Mouse (Mus musculus): ENCODE data around the gene Uso1.

Uso1 gene

GRCm38 (mm10) chr5:92137239-92138046 is at the start of gene Uso1:
TSS of gene Uso1 (plus strand) at chr5:92137938.
- DNase-seq (ENCODE audit: low spot score in 2 of 2), result peak; percentile 99

DNA sequence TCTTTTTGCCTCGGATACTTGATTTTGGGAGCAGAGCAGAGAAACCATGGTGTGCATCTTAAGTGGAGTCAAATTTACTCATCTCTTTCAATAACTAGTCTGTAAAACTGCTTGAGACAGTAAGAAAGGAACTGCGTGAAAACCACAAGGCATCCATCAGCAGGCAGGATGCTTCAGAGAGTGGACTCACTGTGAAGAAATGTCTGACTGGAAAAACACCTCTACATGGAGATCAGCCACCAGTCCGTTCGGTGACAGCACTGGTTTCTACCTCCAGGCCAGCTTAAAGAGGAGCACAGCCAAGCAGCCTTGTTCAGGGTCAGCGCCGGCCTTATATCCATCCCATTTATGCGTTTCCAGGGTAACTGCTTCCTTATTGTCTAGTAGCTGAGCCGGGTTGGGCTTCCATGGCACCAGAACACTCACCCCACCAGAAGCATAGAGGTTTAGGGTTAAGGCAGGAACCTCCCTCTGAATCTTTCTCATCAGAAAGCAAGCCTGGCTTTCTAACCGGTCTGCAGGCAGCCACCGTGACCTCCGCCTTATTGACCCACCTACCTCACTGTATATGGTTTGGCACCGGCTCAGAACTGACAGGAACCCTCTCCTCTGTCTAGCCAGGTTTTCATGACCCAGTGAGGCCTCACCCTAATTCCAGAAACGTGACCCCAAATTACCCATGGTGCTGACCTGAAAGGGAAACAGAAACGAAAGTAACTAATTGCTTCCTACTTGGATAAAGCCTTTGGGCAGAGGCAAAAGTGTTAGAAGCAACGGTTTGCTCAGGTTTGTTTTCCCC is 44.3 kb upstream of the Uso1 start:
- no peak for DNase-seq (ENCODE audit: low spot score in 2 of 2)

GRCm38 (mm10) chr5:92094062-92094415 is 43.7 kb upstream of the Uso1 start:
- no peak for DNase-seq (ENCODE audit: low spot score in 2 of 2)

GRCm38 (mm10) chr5:92096786-92097185 is 41.0 kb upstream of the Uso1 start:
- DNase-seq (ENCODE audit: low spot score in 2 of 2), result no peak

- no peak for DNase-seq (ENCODE audit: low spot score in 2 of 2)
Measured at GRCm38 (mm10) chr5:92097779-92098178, 40.0 kb upstream of the Uso1 start.

DNA sequence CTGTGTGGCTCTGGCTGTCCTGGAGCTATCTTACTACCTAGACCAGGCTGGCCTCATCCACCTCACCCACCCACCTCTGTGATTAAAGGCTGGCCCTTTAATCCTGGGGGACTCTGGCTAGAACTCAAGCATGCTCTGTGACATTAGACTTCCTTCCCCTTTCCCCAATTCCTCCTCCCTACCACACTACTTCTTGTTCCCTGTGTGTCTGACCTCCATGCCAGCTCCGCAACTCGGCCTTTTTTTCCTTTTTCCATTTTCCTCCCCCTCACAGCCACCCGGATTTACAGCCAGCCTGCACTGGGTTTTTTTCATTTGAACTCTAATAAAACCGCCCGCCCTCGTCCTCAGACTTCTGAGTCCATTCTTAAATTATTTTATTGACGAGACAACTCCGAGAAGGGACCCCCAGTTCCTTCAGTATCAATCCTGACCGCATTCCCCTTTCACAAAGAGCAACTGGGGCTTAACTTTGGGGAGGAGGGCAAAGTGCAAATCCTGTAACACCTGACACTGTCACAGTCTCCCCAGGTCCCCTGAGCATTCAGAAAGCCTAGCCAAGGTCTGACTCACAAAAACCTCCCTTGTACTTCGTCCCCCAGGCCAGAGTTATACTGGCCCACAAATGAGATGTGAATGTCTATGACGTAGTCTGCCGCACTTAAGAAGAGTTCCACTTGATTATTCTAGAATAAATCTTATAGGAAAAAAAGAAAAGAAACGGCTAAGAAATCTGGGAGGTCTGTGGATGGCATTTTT is 39.2 kb upstream of the Uso1 start:
- DNase-seq (ENCODE audit: low spot score in 2 of 2), result no peak

DNA sequence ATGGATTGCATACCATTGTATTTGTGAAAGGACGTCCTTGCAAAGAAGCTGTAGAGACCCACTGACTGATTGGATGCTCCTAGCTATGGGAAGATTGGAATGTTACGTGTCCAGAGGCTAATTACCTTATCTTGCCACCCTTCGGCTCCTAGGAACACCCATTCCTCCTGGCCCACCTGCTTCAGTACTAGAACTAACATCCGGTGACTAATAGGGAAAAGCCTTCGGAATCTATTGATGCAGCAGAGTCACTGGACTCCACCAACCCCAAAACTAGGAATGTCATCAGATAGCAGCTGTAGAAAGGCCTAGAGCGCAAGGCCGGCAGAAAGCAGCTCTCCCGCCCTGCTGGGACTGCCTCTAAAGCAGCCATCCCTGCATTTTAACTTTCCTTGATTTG is 36.1 kb upstream of the Uso1 start:
- DNase-seq (ENCODE audit: low spot score in 2 of 2), result no peak

- no peak for DNase-seq (ENCODE audit: low spot score in 2 of 2)
Measured at GRCm38 (mm10) chr5:92103062-92103461, 34.7 kb upstream of the Uso1 start.

DNA sequence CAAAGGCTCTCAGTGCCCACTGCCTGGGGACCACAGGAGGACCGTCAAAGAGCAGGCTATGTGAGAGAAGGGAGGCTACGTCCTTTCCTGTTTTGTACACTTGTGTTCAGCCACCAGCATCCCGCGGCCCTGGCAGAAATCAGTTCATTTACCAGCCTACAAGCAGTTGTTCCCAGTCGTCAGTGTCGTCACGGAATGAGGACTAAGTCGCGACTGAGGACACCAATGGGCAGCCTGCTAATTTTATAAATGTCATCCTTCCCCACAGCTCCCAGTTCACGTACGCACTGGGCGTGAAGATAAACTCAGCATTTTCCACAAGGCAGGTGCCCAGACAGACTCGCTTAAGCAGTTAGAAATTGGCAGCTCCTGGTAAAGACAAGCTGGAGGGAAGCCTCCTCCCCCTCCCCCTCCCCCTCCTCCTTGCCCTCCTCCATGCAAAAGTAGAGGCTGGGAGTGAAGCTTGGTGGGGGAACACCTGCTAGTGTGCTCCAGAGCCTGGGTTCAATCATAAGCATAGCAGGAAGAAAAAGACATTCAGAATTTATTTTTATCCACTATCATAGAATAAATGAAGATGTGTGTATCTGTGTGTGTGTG is 33.8 kb upstream of the Uso1 start:
- DNase-seq (ENCODE audit: low spot score in 2 of 2), result no peak

DNA sequence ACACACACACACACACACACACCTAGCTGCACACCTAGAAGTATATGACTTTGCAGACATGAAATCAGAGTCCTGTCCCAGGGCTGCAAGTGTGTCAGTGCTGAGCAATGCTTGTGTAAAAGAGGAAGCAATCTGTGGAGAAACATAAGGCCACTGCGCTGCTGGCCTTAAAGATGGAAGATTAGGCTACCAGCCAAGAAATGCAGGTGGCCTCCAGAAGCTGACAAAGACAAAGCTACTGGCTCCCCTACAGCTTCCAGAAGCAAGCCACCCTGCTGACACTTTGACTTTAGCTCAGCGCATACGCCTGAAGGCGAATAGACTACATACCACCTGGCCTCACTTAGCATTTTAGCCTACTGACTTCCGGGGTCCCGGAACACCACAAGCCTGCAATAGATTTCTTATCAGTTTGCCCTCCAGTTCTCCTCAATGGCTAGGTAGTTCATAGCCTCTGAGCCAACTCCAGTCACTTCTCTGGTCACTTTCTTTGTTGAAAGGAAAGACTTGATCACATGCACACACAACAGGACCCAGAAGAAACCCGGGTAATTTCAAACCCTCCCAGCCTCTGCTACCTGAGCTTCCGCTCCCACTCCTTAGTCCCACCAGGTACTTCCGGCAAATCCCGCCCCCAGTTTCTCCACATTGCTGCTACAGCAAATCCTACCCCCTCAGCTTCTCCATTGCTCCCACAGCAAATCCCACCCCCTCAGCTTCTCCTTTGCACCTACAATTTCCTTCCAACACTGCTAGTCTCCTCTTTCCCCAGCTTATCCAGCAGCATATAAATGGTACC is 31.2 kb upstream of the Uso1 start:
- DNase-seq (ENCODE audit: low spot score in 2 of 2), result peak in 1 of 2 experiments; percentile 31

DNA sequence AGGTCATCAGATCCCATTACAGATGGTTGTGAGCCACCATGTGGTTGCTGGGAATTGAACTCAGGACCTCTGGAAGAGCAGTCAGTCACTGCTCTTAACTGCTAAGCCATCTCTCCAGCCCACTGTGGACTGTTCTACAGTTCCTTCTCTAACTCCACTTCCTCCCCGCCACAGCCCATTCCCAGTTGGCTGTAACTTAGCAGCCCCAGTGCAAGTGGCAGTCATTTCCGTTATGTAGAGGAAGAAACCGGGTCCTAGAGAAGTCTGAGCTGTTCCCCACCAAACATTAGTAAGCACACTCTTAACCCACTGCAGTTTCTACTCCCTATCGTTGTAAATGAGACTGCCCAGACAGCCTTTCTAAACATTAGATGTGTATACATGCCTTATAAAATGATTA is 30.5 kb upstream of the Uso1 start:
- DNase-seq (ENCODE audit: low spot score in 2 of 2), result no peak

GRCm38 (mm10) chr5:92110818-92111355 is 26.9 kb upstream of the Uso1 start:
- no peak for DNase-seq (ENCODE audit: low spot score in 2 of 2)

GRCm38 (mm10) chr5:92112175-92112574 is 25.6 kb upstream of the Uso1 start:
- no peak for DNase-seq (ENCODE audit: low spot score in 2 of 2)

- no peak for DNase-seq (ENCODE audit: low spot score in 2 of 2)
Measured at GRCm38 (mm10) chr5:92112585-92112984, 25.2 kb upstream of the Uso1 start.

- no peak for DNase-seq (ENCODE audit: low spot score in 2 of 2)
Measured at GRCm38 (mm10) chr5:92113484-92113883, 24.3 kb upstream of the Uso1 start.

GRCm38 (mm10) chr5:92114223-92114622 is 23.5 kb upstream of the Uso1 start:
- no peak for DNase-seq (ENCODE audit: low spot score in 2 of 2)

DNA sequence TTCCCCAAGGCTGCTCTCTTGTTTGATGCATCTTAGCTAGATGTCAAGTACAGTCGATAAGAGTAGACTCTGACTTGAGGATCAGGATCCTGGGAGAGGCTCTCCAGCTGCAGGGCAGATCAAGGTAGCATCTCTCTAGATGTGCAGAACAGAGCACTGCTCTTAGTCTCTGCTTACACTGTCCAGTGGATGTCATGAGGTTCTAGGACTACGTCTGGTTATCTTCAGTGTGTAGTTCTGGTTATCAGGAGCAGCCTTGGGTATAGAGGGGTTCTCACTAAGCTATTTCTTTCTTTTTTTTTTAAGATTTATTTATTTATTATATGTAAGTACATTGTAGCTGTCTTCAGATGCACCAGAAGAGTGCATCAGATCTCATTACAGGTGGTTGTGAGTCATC is 22.8 kb upstream of the Uso1 start:
- no peak for DNase-seq (ENCODE audit: low spot score in 2 of 2)

DNA sequence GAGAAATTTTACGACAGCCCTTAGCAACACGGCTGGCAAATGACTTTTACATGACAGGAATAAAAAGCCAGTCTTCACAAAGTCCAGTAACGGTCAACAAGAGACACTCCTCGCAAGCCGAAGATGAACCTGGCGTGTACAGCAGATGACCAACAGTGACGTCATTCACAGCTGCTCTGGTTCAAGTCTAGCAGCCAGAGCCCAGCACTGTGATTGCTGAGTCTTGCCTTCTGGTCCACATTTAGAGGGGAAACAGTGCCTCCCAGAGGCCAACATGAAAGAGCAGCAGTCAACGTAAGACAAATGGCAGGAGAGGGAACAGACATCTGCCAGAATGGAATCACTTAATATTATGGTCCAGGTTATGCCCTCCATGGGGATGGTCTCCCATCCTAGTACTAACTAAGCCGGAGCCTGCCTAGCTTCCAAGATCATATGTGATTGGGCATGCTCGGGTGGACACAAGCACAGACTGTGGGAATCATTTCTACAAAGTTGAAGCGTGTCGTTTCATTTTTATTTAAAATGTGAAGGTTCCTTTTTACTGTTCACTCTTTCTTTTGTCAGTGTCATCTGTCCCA is 19.8 kb upstream of the Uso1 start:
- DNase-seq (ENCODE audit: low spot score in 2 of 2), result peak in 1 of 2 experiments; percentile 76

- DNase-seq (ENCODE audit: low spot score in 2 of 2), result no peak
Measured at GRCm38 (mm10) chr5:92121636-92122035, 16.1 kb upstream of the Uso1 start.

DNA sequence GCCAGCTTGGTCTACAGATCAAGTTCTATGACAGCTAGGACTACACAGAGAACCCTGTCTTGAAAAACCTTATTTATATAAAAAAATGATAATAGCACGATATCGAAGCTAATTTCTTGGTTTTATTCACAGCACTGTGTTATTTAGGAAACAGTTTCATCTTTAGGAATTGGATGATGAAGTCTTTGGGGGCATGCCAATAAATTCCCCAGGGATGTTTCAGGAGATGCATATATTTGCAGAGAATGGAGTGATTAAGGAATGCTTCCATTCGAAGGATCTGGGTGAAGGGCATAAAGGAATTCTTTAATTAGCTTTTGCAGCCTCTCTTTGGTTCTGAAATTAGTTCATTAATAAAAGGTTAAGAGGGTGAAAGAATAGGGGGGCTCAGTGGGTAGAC is 12.3 kb upstream of the Uso1 start:
- no peak for DNase-seq (ENCODE audit: low spot score in 2 of 2)

Data from spleen, postnatal 10 days (tissue).